Mouse (Mus musculus): Measurements from ENCODE around the gene Rnf19b. TPM values are rescaled to one million over a fixed set of nuclear protein-coding genes. Genes with fewer than 3 reads are reported as not detected.

Rnf19b gene
- 8.0 and 9.1 TPM in 2 replicates for polyA plus RNA-seq (2016; fragmentation: Nextera tagmentation; extraction: Ambion mirVana)

GRCm38 (mm10) chr4:129058207-129059092, at the start of gene Rnf19b:
TSS of gene Rnf19b (plus strand) at chr4:129058271.
- no peaks in the 10 kb centered on the region for H3K9me3 ChIP-seq (replicated peaks)
- no peaks in the 10 kb centered on the region for H3K36me3 ChIP-seq
- peak within 1 kb of the TSS; percentile 94 for H3K27ac ChIP-seq
- peak; percentile 73 for DNase-seq (ENCODE audit: low spot score)
- WGBS: under 1% methylated on average over 95 of the region's 107 CpGs
- H3K4me1 ChIP-seq: peaks cover 20% of the 10 kb centered on the region
- H3K4me3 ChIP-seq: peak within 1 kb of the TSS; percentile 88
- no peaks in the 10 kb centered on the region for H3K27me3 ChIP-seq (ENCODE audit: low read depth, poor library complexity, severe bottlenecking)

GRCm38 (mm10) chr4:129008672-129009071, 49.4 kb upstream of the Rnf19b start:
- WGBS: 79% methylated on average over 3 of the region's 3 CpGs
- Histone ChIP-seq H3K27ac (no peak overlapping the region), H3K27me3 (ENCODE audit: low read depth, poor library complexity, severe bottlenecking) (no peaks in the 10 kb centered on the region), H3K36me3 (peaks cover 76% of the 10 kb centered on the region), H3K4me1 (peaks cover 19% of the 10 kb centered on the region), H3K9me3 (replicated peaks) (no peaks in the 10 kb centered on the region), H3K4me3 (no peak overlapping the region)
- no peak for DNase-seq (ENCODE audit: low spot score)

GRCm38 (mm10) chr4:129009521-129009920, 48.5 kb upstream of the Rnf19b start:
- Histone ChIP-seq H3K9me3 (replicated peaks) (no peaks in the 10 kb centered on the region), H3K27me3 (ENCODE audit: low read depth, poor library complexity, severe bottlenecking) (no peaks in the 10 kb centered on the region), H3K36me3 (peaks cover 70% of the 10 kb centered on the region), H3K4me1 (peaks cover 19% of the 10 kb centered on the region), H3K4me3 (no peak overlapping the region), H3K27ac (0 out of 2 replicates have a peak overlapping the region, but pooled peaks have one; percentile 14)
- 45% methylated on average over 5 of the region's 5 CpGs for WGBS
- DNase-seq (ENCODE audit: low spot score): no peak

GRCm38 (mm10) chr4:129011604-129012121, 46.4 kb upstream of the Rnf19b start:
- peaks cover 19% of the 10 kb centered on the region for H3K4me1 ChIP-seq
- H3K9me3 ChIP-seq (replicated peaks): no peaks in the 10 kb centered on the region
- no peak for DNase-seq (ENCODE audit: low spot score)
- no peak overlapping the region for H3K27ac ChIP-seq
- WGBS: 74% methylated on average over 15 of the region's 15 CpGs
- peaks cover 49% of the 10 kb centered on the region for H3K36me3 ChIP-seq
- H3K4me3 ChIP-seq: no peak overlapping the region
- no peaks in the 10 kb centered on the region for H3K27me3 ChIP-seq (ENCODE audit: low read depth, poor library complexity, severe bottlenecking)

GRCm38 (mm10) chr4:129013151-129013864, 44.8 kb upstream of the Rnf19b start:
- WGBS: 42% methylated on average over 10 of the region's 10 CpGs

GRCm38 (mm10) chr4:129016329-129016728, 41.7 kb upstream of the Rnf19b start:
- no peak overlapping the region for H3K4me3 ChIP-seq
- WGBS: 34% methylated on average over 4 of the region's 4 CpGs
- no peak overlapping the region for H3K27ac ChIP-seq
- no peaks in the 10 kb centered on the region for H3K9me3 ChIP-seq (replicated peaks)
- no peaks in the 10 kb centered on the region for H3K27me3 ChIP-seq (ENCODE audit: low read depth, poor library complexity, severe bottlenecking)
- H3K4me1 ChIP-seq: peaks cover 13% of the 10 kb centered on the region
- DNase-seq (ENCODE audit: low spot score): no peak
- H3K36me3 ChIP-seq: peaks cover 2% of the 10 kb centered on the region; the same call in 1 of the 2 replicates

More at GRCm38 (mm10) chr4:129013151-129013864, 44.8 kb upstream of the Rnf19b start:
- no peaks in the 10 kb centered on the region for H3K27me3 ChIP-seq (ENCODE audit: low read depth, poor library complexity, severe bottlenecking)
- peaks cover 19% of the 10 kb centered on the region for H3K4me1 ChIP-seq
- H3K9me3 ChIP-seq (replicated peaks): no peaks in the 10 kb centered on the region
- no peak overlapping the region for H3K27ac ChIP-seq
- no peak for DNase-seq (ENCODE audit: low spot score)
- H3K4me3 ChIP-seq: no peak overlapping the region
- peaks cover 33% of the 10 kb centered on the region for H3K36me3 ChIP-seq

- DNase-seq (ENCODE audit: low spot score): no peak
- no peaks in the 10 kb centered on the region for H3K36me3 ChIP-seq
- no peaks in the 10 kb centered on the region for H3K27me3 ChIP-seq (ENCODE audit: low read depth, poor library complexity, severe bottlenecking)
- H3K4me3 ChIP-seq: no peak overlapping the region
- H3K27ac ChIP-seq: no peak overlapping the region
- 88% methylated on average over 10 of the region's 10 CpGs for WGBS
- H3K4me1 ChIP-seq: peaks cover 13% of the 10 kb centered on the region
- no peaks in the 10 kb centered on the region for H3K9me3 ChIP-seq (replicated peaks)
These were observed 40.9 kb upstream of the Rnf19b start for GRCm38 (mm10) chr4:129017150-129017549.

- Histone ChIP-seq H3K4me3 (no peak overlapping the region), H3K36me3 (no peaks in the 10 kb centered on the region), H3K27me3 (ENCODE audit: low read depth, poor library complexity, severe bottlenecking) (no peaks in the 10 kb centered on the region), H3K4me1 (no peaks in the 10 kb centered on the region), H3K9me3 (replicated peaks) (no peaks in the 10 kb centered on the region), H3K27ac (no peak overlapping the region)
- 87% methylated on average over 9 of the region's 9 CpGs for WGBS
- DNase-seq (ENCODE audit: low spot score): no peak
These were observed 39.2 kb upstream of the Rnf19b start for GRCm38 (mm10) chr4:129018788-129019435.

- H3K36me3 ChIP-seq: no peaks in the 10 kb centered on the region
- H3K9me3 ChIP-seq (replicated peaks): no peaks in the 10 kb centered on the region
- H3K4me3 ChIP-seq: no peak overlapping the region
- H3K27me3 ChIP-seq (ENCODE audit: low read depth, poor library complexity, severe bottlenecking): no peaks in the 10 kb centered on the region
- 83% methylated on average over 9 of the region's 9 CpGs for WGBS
- no peaks in the 10 kb centered on the region for H3K4me1 ChIP-seq
- H3K27ac ChIP-seq: no peak overlapping the region
- DNase-seq (ENCODE audit: low spot score): no peak
These were observed 38.3 kb upstream of the Rnf19b start for GRCm38 (mm10) chr4:129019788-129020187.

GRCm38 (mm10) chr4:129020454-129020853, 37.6 kb upstream of the Rnf19b start:
- WGBS: 80% methylated on average over 6 of the region's 6 CpGs
- no peak for DNase-seq (ENCODE audit: low spot score)
- Histone ChIP-seq H3K36me3 (no peaks in the 10 kb centered on the region), H3K4me1 (no peaks in the 10 kb centered on the region), H3K27ac (no peak overlapping the region), H3K27me3 (ENCODE audit: low read depth, poor library complexity, severe bottlenecking) (no peaks in the 10 kb centered on the region), H3K9me3 (replicated peaks) (no peaks in the 10 kb centered on the region), H3K4me3 (no peak overlapping the region)

GRCm38 (mm10) chr4:129021426-129021825, 36.6 kb upstream of the Rnf19b start:
- WGBS: 96% methylated on average over 3 of the region's 3 CpGs
- Histone ChIP-seq H3K36me3 (no peaks in the 10 kb centered on the region), H3K9me3 (replicated peaks) (no peaks in the 10 kb centered on the region), H3K27me3 (ENCODE audit: low read depth, poor library complexity, severe bottlenecking) (no peaks in the 10 kb centered on the region), H3K4me1 (no peaks in the 10 kb centered on the region), H3K4me3 (no peak overlapping the region), H3K27ac (no peak overlapping the region)
- DNase-seq (ENCODE audit: low spot score): no peak

GRCm38 (mm10) chr4:129021886-129022285, 36.2 kb upstream of the Rnf19b start:
- Histone ChIP-seq H3K36me3 (no peaks in the 10 kb centered on the region), H3K4me1 (no peaks in the 10 kb centered on the region), H3K4me3 (no peak overlapping the region), H3K27ac (no peak overlapping the region), H3K27me3 (ENCODE audit: low read depth, poor library complexity, severe bottlenecking) (no peaks in the 10 kb centered on the region), H3K9me3 (replicated peaks) (no peaks in the 10 kb centered on the region)
- DNase-seq (ENCODE audit: low spot score): no peak
- 80% methylated on average over 4 of the region's 4 CpGs for WGBS
